Mouse (Mus musculus) ES-Bruce4 (cell line): ENCODE measurements at regions not wholly inside any gene's neighbourhood (a gene's known extent, or its start where the extent isn't known, plus 50 kb on each side); places are given as distances from the start of the nearest gene placed in this dataset.
"Not testable (repeated sequence)": the region's sequence is repeated elsewhere in the genome, so short reads cannot be mapped to it uniquely, and the experiment has no call there.

ENCODE experiments used
- CTCF ChIP-seq: IDR thresholded peaks from one replicate; pipeline ENCODE4 v1.8.1; 2011; ENCODE audit warnings: low read depth, low read length
- EP300 ChIP-seq: IDR thresholded peaks from 2 replicates; pipeline ENCODE4 v1.6.1; 2011; ENCODE audit warnings: low read depth, low read length; ENCODE audit not compliant: insufficient read depth
- POLR2A ChIP-seq: IDR thresholded peaks from one replicate; pipeline ENCODE4 v1.8.1; 2011; ENCODE audit warnings: low read length; ENCODE audit not compliant: insufficient read depth

- TF ChIP-seq POLR2A, CTCF: not testable (repeated sequence)
- peak; percentile 76 for TF ChIP-seq EP300
Measured at GRCm38 (mm10) chr10:26607081-26607480, 146.1 kb upstream of the Arhgap18 start.
